Mouse (Mus musculus) G1E-ER4 (cell line): ENCODE results near the gene Sept12. TPM values are rescaled to one million over a fixed set of nuclear protein-coding genes. Genes with fewer than 3 reads are reported as not detected.

Experiments
- GATA1 ChIP-seq: IDR thresholded peaks from one replicate; pipeline ENCODE4 v1.8.0; 2012; ENCODE audit warnings: low read length, inconsistent platforms
- polyA plus RNA-seq: library from polyadenylated mRNA; stranded (reverse); fragments of >175 nt; gene quantifications from 2 replicates; pipeline ENCODE4 v1.2.3, GENCODE M21; 2012

The Sept12 gene
- polyA plus RNA-seq, 1 experiment: not detected

GRCm38 (mm10) chr16:4998984-4999383 lies 1.3 kb upstream of the Sept12 start:
- TF ChIP-seq GATA1: no peak

- TF ChIP-seq GATA1: no peak
These were observed 4.4 kb downstream of the Sept12 start for GRCm38 (mm10) chr16:4993276-4993675.

DNA sequence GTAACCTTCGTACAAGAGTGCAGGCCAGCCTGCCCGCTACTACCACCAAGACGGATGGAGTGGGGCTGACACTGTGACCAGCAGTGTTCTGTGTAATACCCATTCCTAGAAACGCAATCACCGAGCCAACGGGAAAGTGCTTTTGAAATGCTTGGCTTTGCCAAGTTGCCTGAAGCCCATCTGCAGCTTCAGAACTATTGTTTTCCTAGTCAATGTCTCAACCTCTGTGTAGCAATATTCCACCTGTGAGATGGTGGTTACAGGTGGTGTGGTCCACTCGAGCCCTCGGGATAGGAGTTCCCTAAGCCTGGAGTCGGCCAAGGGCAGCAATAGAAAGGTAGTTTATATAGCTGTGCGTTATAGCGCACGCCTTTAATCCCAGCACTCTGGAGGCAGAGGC lies 12.9 kb downstream of the Sept12 start:
- no peak for TF ChIP-seq GATA1

DNA sequence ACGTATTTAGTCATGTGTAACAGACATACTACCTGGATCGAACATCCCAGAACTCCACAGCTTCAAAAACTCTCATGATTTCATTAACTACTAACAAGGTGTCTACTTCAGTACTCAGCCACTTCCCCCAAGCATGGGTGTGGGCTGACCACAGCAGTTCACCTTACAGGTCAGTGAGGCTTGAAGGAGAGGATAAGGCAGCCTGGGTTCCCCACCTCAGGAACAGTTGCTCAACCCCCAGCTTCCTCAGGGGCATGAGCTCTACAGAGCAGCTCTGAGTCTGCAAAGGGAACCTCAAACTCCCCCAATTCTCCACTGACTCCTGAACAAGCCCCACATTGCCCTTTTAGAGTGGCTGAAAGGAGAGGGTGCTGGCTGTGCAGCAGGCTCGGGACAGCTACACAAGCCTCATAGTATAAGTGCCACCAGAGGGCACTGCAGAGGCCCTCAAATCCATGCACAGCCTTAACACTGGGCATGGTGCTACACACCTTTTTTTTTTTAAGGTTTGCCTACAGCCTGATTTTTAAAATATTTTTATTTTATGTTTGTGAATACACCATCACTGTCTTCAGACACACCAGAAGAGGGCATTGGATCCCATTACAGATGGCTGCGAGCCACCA lies 17.8 kb downstream of the Sept12 start:
- no peak for TF ChIP-seq GATA1

DNA sequence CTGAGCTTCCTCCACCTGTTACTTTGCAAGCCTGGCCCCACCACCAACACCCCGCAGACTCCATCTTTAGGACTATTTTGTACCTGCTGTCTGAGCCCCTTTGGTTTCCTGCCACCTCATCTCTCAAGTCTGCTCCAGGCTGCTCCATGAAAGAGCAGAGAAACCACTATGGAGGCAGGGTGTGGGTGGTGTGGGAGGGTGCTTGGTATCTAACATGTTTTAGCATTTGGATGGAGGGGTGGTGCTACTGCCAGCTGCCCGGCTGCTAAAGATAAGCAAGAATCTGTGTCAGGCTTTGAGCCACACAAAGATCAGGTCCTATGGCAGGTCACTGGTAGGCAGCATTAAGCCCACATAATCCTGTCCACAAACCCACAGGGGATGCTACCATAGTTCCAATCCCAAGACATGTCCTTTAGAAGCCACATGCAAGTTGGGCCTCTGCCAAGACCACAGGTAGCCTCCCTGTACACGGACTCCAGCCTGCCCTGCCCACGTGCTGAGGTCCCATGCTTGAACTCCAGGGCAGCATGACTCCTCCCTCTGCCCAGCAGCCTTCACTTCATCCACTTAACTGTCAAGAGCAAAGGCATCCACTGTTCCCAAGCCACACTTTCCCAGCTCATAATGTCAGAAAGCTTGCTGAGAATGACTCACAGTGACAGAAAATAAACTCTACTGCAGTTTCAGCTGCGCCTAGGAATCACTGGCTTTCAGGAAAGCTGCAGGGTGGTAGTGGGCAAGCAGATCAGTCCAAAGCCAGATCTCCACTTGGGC lies 19.2 kb downstream of the Sept12 start:
- TF ChIP-seq GATA1: no peak

GRCm38 (mm10) chr16:4976180-4976579 lies 21.5 kb downstream of the Sept12 start:
- no peak for TF ChIP-seq GATA1

DNA sequence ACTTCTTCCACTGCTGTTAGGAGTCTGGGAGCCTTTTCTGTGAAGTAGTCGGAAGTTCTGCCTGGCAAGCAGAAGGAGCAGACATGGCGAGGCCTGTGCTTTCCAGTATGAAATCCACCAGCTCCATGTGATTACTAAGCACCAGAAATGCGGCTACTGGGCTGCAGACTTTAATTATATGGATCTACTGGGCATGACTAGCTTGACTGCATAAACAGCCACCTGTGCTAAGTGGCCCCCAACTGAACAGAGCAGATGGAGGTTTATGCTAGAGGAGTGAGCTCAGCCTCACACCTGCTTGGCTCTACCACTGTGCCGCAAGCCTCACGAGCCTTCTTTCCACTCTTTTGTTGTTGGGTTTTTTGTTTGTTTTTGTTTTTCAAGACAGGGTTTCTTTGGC lies 23.1 kb downstream of the Sept12 start:
- no peak for TF ChIP-seq GATA1

GRCm38 (mm10) chr16:4971626-4972025 lies 26.0 kb downstream of the Sept12 start:
- no peak for TF ChIP-seq GATA1

DNA sequence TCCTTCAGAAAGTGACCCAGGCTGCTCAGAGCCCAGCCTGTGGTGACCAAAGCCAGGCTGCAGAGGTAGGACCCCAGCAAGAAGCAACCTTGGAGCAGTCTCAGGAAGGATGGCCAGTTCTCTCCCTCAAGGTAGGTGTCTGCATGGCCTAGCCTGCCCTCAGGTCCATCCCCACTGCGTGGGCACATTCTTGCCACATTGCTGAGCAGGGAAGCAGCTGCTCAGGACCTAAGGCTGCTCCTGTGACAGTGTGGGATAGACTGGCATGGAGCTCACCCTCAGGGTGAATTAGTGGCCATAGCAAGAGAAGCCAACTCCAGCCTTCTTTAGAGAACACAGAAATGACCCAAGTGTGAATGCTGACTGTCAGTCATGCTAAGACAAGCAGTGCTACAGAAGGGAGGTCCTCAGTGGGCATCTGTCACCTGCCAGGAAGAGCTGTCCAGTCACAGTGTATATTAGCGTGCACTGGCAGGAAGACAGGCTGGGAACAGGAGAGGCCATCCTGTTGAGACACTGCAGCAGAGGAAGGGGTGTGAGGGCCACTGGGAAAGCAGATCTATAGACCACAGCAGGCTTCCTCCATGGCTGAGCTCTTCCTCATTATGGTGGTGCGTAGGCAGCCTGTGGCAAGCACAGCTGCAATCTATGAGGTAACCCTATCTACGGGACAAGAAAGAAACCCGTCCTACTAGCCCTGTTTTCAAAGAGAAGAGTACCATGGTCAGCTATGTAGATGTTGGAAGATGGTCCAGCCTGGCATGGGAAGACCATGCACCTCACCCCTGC lies 28.4 kb downstream of the Sept12 start:
- no peak for TF ChIP-seq GATA1

DNA sequence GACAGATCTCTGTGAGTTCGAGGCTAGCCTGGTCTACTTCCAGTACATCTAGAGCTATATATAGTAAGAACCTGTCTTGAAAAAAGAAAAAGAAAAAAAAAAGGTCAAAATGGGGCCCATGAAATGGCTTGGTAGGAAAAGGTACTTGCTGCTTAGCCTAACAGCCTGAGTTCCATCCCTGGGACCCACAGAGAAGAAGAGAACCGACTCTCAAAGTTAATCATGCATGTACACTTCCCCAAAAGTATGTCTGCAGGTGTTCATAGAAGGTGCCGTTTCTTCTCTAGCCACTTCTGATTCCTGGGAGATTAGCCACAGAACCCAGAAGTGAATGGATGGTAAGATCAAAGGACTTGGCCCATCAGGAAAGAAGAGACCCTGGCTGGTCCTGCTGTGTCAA lies 29.2 kb downstream of the Sept12 start:
- no peak for TF ChIP-seq GATA1

GRCm38 (mm10) chr16:4965392-4966129 lies 32.1 kb downstream of the Sept12 start:
- no peak for TF ChIP-seq GATA1

- TF ChIP-seq GATA1: no peak
These were observed 32.8 kb downstream of the Sept12 start for GRCm38 (mm10) chr16:4964731-4965391.

DNA sequence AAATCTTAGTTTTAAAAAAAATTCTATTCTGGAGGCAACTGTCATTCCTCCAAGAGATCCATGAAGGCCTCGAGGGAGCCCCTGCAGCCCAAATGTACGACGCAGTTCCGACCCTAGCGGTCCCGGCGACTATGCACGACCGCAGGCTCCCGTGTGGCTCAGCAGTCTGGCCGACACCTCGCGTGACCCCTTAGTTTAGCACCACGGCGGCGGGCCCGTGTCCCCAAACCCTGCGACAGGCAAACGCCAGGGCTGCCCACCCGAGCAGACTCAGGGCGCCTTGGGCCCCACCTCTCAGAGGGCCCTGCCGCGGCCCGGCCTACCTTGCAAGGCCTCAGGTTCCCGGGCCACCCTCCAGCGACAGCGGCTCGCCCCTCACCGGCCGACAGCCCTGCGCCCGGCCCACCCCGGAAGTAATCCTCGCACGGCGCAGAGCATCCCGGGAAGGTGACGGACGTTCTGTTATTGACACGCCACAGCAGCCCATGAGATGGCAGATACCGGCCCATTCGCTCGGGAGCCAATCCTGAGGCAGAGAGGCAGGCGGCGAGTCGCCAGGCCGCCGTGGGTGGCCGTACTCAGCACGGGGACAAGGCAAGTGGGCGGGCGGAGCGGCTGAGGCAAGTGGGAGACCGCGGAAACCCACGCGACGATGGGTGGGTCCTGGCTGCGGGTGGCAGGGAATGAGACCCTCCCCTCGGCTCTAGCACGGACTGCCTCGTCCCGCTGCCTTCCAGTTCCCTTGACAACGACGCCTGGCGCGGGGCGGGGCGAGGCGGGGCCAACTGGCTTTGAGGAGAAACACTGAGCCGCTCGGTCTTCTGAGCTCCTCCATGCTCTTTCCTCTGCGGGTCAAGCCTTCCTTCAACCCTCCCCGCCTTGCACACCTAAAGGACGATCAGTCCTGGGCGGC lies 33.6 kb downstream of the Sept12 start, which contains the start of gene Anks3:
Anks3 (minus strand) TSS at position 409 of the 913 bp plus-strand sequence.
- no peak for TF ChIP-seq GATA1

DNA sequence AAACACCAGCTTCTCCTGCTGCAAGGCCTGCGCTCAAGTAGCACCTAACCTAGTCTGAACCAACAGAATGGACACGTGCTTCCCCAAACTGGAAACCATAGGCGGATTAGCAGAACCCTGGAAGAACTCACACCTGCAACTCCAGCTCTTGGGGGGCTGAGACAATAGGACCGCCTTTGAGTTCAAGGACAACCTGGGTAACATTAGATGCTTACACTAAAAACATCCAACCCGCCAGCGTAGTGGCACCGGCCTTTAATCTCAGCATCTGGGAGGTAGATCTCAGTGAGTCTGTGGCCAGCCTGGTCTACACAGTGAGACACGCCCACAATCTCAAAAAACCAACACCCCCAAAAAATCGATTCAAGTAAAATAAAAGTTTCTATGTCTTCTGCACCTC lies 34.3 kb downstream of the Sept12 start:
- no peak for TF ChIP-seq GATA1

GRCm38 (mm10) chr16:4960260-4960659 lies 37.4 kb downstream of the Sept12 start:
- no peak for TF ChIP-seq GATA1
